Mouse (Mus musculus) midbrain, postnatal 0 days (tissue): Measurements from ENCODE around the gene Ttc32. TPM values are rescaled to one million over a fixed set of nuclear protein-coding genes. Genes with fewer than 3 reads are reported as not detected.

Source experiments
- ATAC-seq: fragments of 200-750 bp; cut with Nextera tagmentation; 2 replicates; pipeline ENCODE4 v1.8.0; 2017; ENCODE audit warnings: moderate number of reproducible peaks, mild to moderate bottlenecking, moderate TSS enrichment, moderate library complexity; ENCODE audit not compliant: low FRiP score
- DNase-seq: peaks from one replicate; pipeline ENCODE4 v3.0.0-alpha.2; 2015; ENCODE audit warnings: low spot score
- H3K27ac ChIP-seq: fragments of 300-500 bp; sonication (generic); 2 replicates; pipeline ENCODE4 v1.5.1; 2014; ENCODE audit warnings: low read depth, mild to moderate bottlenecking, low read length, mixed read lengths
- H3K27me3 ChIP-seq: fragments of 300-500 bp; sonication (generic); 2 replicates; pipeline ENCODE4 v1.6.1; 2014; ENCODE audit warnings: low read length, control low read depth, mixed read lengths; ENCODE audit not compliant: insufficient read depth
- H3K36me3 ChIP-seq: fragments of 300-500 bp; sonication (generic); 2 replicates; pipeline ENCODE4 v1.6.1; 2014; ENCODE audit warnings: low read length, control low read depth, mixed read lengths; ENCODE audit not compliant: insufficient read depth
- H3K4me1 ChIP-seq: fragments of 300-500 bp; sonication (generic); 2 replicates; pipeline ENCODE4 v1.6.1; 2014; ENCODE audit warnings: mild to moderate bottlenecking, control low read depth, antibody characterized with exemption, low read length, mixed read lengths; ENCODE audit not compliant: insufficient read depth
- H3K4me2 ChIP-seq: fragments of 300-500 bp; sonication (generic); 2 replicates; pipeline ENCODE4 v1.6.1; 2014; ENCODE audit warnings: low read depth, mild to moderate bottlenecking, low read length, mixed read lengths; ENCODE audit not compliant: poor library complexity, severe bottlenecking
- H3K4me3 ChIP-seq: fragments of 300-500 bp; sonication (generic); 2 replicates; pipeline ENCODE4 v1.5.1; 2014; ENCODE audit warnings: low read depth, mild to moderate bottlenecking, low read length, moderate library complexity
- H3K9ac ChIP-seq: fragments of 300-500 bp; sonication (generic); replicated peaks from 2 replicates; pipeline ENCODE4 v1.6.1; 2014; ENCODE audit warnings: mild to moderate bottlenecking, low read length, moderate library complexity, mixed read lengths; ENCODE audit not compliant: poor library complexity, severe bottlenecking
- H3K9me3 ChIP-seq: fragments of 300-500 bp; sonication (generic); 2 replicates; pipeline ENCODE4 v1.6.1; 2016; ENCODE audit warnings: low read length, control low read depth
- CTCF ChIP-seq: IDR thresholded peaks from 2 replicates; pipeline ENCODE4 v1.5.1; 2016; ENCODE audit warnings: antibody characterized with exemption, mild to moderate bottlenecking
- WGBS: fragments of 180-500 bp; shearing (Covaris S2); extraction: QIAGEN DNeasy Blood & Tissue Kit; methylation state at CpG from one replicate; pipeline ENCODE4 v1.1.7; 2014; 5-methylcytosine and 5-hydroxymethylcytosine counted together
- polyA plus RNA-seq: library from polyadenylated mRNA; unstranded; fragments of >200 nt; fragmentation: Nextera tagmentation; extraction: Ambion mirVana; gene quantifications from 2 replicates; pipeline ENCODE4 v1.2.1, GENCODE M21; 2015
- total RNA-seq: library from RNA; depleted of rRNA; stranded (reverse); fragments of >200 nt; gene quantifications from 2 replicates; pipeline ENCODE4 v1.2.3, GENCODE M21; 2014; rRNA removed

The Ttc32 gene
- total and polyA plus RNA-seq, 2 experiments from 2014 or later, result 5.3 to 8.6 TPM

GRCm38 (mm10) chr12:9090226-9090625, 60.4 kb downstream of the Ttc32 start:
- Histone ChIP-seq H3K27me3 (no peaks in the 10 kb centered on the region), H3K27ac (no peak overlapping the region), H3K4me1 (no peaks in the 10 kb centered on the region), H3K4me2 (no peak overlapping the region), H3K9me3 (no peaks in the 10 kb centered on the region), H3K36me3 (no peaks in the 10 kb centered on the region), H3K4me3 (no peak overlapping the region), H3K9ac (no peak overlapping the region)
- ATAC-seq, result no peak
- 87% methylated on average over 7 of the region's 7 CpGs for WGBS
- no peak for DNase-seq
- no peak for TF ChIP-seq CTCF

Other genes with a start within 250 kb of the Ttc32 start
- 165 and 177 TPM in 2 replicates for gene Laptm4a, start 108.3 kb upstream of the Ttc32 start, total RNA-seq
- gene Laptm4a, start 108.3 kb upstream of the Ttc32 start, polyA plus RNA-seq, result 225 TPM in 2 replicates
- gene Matn3, start 82.1 kb upstream of the Ttc32 start, total RNA-seq, result 0.33 and 0.38 TPM in 2 replicates
- gene Matn3, start 82.1 kb upstream of the Ttc32 start, polyA plus RNA-seq, result 0.11 and 0.29 TPM in 2 replicates
- gene Wdr35, start 56.1 kb upstream of the Ttc32 start, total RNA-seq, result 19.3 and 24.2 TPM in 2 replicates
- gene Wdr35, start 56.1 kb upstream of the Ttc32 start, polyA plus RNA-seq, result 21.4 and 22.4 TPM in 2 replicates